Comparison of ENCODE assay signal across 9 mouse cellular contexts in genomic region chr9:35424671-35425070, GRCm38 (mm10). TPM values are rescaled to one million over a fixed set of nuclear protein-coding genes. Genes with fewer than 3 reads are reported as not detected.
DNase-seq lines count a peak whose midpoint lies in the region; ATAC-seq lines count a peak whose summit lies in the region.
"Had no signal": no experiment of that assay in that cellular context is flagged by ENCODE, and none has a peak within 500 bp of the region (broad histone marks: within the 10 kb centered on the region; RNA-seq: fewer than 3 reads in every experiment).

No protein-coding gene starts in this region.

- H3K4me1 ChIP-seq in embryonic facial prominence, embryonic 12.5 days, result peaks cover 44% of the 10 kb centered on the region
- peaks cover 67% of the 10 kb centered on the region for H3K4me1 ChIP-seq in hindbrain, embryonic 10.5 days (replicated peaks)
- H3K4me1 ChIP-seq in stomach, embryonic 14.5 days (ENCODE audit: control insufficient read depth, insufficient read depth, low read length), result peaks cover 12% of the 10 kb centered on the region; the same call in 1 of the 2 replicates

- peak; percentile 71 to 89 for DNase-seq in layer of hippocampus, adult 18-20 months (ENCODE audit: low spot score in 2 of 2)
- DNase-seq in layer of hippocampus, adult 9-10 months (ENCODE audit: low spot score), result no peak
- DNase-seq in hindbrain, embryonic 10.5 days (ENCODE audit: low spot score), result peak; percentile 70
- DNase-seq in mesoderm, embryonic 11.5 days (ENCODE audit: low read depth, low spot score), result peak; percentile 78
- DNase-seq in thymus, adult 18-20 months, result no peak
- DNase-seq in gastrocnemius, postnatal 36 days, result no peak

- H3K9ac ChIP-seq in embryonic facial prominence, embryonic 12.5 days, result peak overlapping the region; percentile 31
- no peak overlapping the region for H3K9ac ChIP-seq in stomach, embryonic 14.5 days (replicated peaks; ENCODE audit: low read depth, low read length)

- no peaks in the 10 kb centered on the region for H3K9me3 ChIP-seq in embryonic facial prominence, embryonic 12.5 days
- H3K9me3 ChIP-seq in hindbrain, embryonic 10.5 days, result no peaks in the 10 kb centered on the region
- no peaks in the 10 kb centered on the region; the same call in 1 of the 2 replicates for H3K9me3 ChIP-seq in stomach, embryonic 14.5 days (ENCODE audit: control insufficient read depth, low read depth, low read length)

- no peaks in the 10 kb centered on the region for H3K27me3 ChIP-seq in embryonic facial prominence, embryonic 12.5 days
- peaks cover 23% of the 10 kb centered on the region for H3K27me3 ChIP-seq in hindbrain, embryonic 10.5 days (ENCODE audit: insufficient read depth, poor library complexity, severe bottlenecking)
- H3K27me3 ChIP-seq in stomach, embryonic 14.5 days (ENCODE audit: control insufficient read depth, insufficient read depth, low read length), result no peaks in the 10 kb centered on the region

- peak overlapping the region; percentile 49 for H3K4me2 ChIP-seq in embryonic facial prominence, embryonic 12.5 days (replicated peaks)
- H3K4me2 ChIP-seq in stomach, embryonic 14.5 days (replicated peaks; ENCODE audit: low read depth, low read length), result peak overlapping the region; percentile 40

- H3K4me3 ChIP-seq in embryonic facial prominence, embryonic 12.5 days, result peak overlapping the region; percentile 27
- peak overlapping the region; percentile 85 for H3K4me3 ChIP-seq in hindbrain, embryonic 10.5 days
- peak overlapping the region; percentile 16; the same call in 1 of the 2 replicates for H3K4me3 ChIP-seq in stomach, embryonic 14.5 days (ENCODE audit: low read depth, low read length)

- intact Hi-C loops in gastrocnemius, postnatal 36 days (cut with DNase I), result no loop called here

- WGBS in embryonic facial prominence, embryonic 12.5 days, result 4% methylated on average over 8 of the region's 8 CpGs
- WGBS in hindbrain, embryonic 10.5 days, result 8% methylated on average over 8 of the region's 8 CpGs
- WGBS in stomach, embryonic 14.5 days, result 10% methylated on average over 8 of the region's 8 CpGs

- H3K27ac ChIP-seq in embryonic facial prominence, embryonic 12.5 days, result peak overlapping the region; percentile 72
- peak overlapping the region; percentile 57 for H3K27ac ChIP-seq in hindbrain, embryonic 10.5 days
- peak overlapping the region; percentile 6; the same call in 1 of the 2 replicates for H3K27ac ChIP-seq in stomach, embryonic 14.5 days (ENCODE audit: low read length)
- H3K27ac ChIP-seq: macrophage had no signal

- ATAC-seq in embryonic facial prominence, embryonic 12.5 days (ENCODE audit: insufficient number of reproducible peaks, insufficient read depth, low FRiP score, low TSS enrichment), result peak; percentile 61
- peak; percentile 25; the same call in 1 of the 2 replicates for ATAC-seq in stomach, embryonic 14.5 days (ENCODE audit: insufficient number of reproducible peaks, insufficient read depth, low FRiP score, low read depth)

- H3K36me3 ChIP-seq in embryonic facial prominence, embryonic 12.5 days, result no peaks in the 10 kb centered on the region
- H3K36me3 ChIP-seq in hindbrain, embryonic 10.5 days, result no peaks in the 10 kb centered on the region
- no peaks in the 10 kb centered on the region for H3K36me3 ChIP-seq in stomach, embryonic 14.5 days (ENCODE audit: control insufficient read depth, insufficient read depth, low read length)

RNA-seq across cellular contexts. Expression of gene Cdon, which starts 3.7 kb away (rescaled TPM):
- total RNA-seq in layer of hippocampus, adult 18-20 months (2021), result 10 to 100 TPM; 11.2 to 11.9 TPM
- 18.3 and 20.8 TPM in 2 replicates for polyA plus RNA-seq in embryonic facial prominence, embryonic 12.5 days (2016; fragmentation: Nextera tagmentation; extraction: Ambion mirVana)
- polyA plus RNA-seq in hindbrain, embryonic 10.5 days (2016; fragmentation: Nextera tagmentation; extraction: Ambion mirVana), result 11.7 and 15.4 TPM in 2 replicates
- polyA plus RNA-seq in stomach, embryonic 14.5 days (2014; fragmentation: Nextera tagmentation; extraction: Ambion mirVana), result 12.7 and 13.8 TPM in 2 replicates
- total RNA-seq in gastrocnemius, postnatal 36 days (2021), result 10 to 100 TPM; 12.8 to 14.0 TPM

Comparison
In these comparisons a context has a peak if more than half of its experiments do, and no peak if none do; other contexts are left out.
1. DNase-seq: peak in layer of hippocampus, adult 18-20 months (2 of 2), hindbrain, embryonic 10.5 days (single experiment) and mesoderm, embryonic 11.5 days (single experiment); none in layer of hippocampus, adult 9-10 months (single experiment), thymus, adult 18-20 months (0 of 2) and gastrocnemius, postnatal 36 days (0 of 2).
2. H3K27ac ChIP-seq: peak in every context shown above with its lines; median percentile 72 in embryonic facial prominence, embryonic 12.5 days; 57 in hindbrain, embryonic 10.5 days; 6 in stomach, embryonic 14.5 days.
3. H3K4me3 ChIP-seq: peak in every context shown above with its lines; median percentile 85 in hindbrain, embryonic 10.5 days; 27 in embryonic facial prominence, embryonic 12.5 days; 16 in stomach, embryonic 14.5 days.